Mouse (Mus musculus) left cerebral cortex, postnatal 10 days (tissue): ENCODE measurements around the gene Pitpnm2. TPM values are rescaled to one million over a fixed set of nuclear protein-coding genes. Genes with fewer than 3 reads are reported as not detected.

ENCODE experiments used
- DNase-seq, 2 experiments: peaks; one replicate each; pipeline ENCODE4 v3.0.0; 2021 to 2022; ENCODE audit warnings: low spot score in 2 of 2, mixed read lengths in 1 of 2; ENCODE audit errors: extremely low spot score in 1 of 2
- intact Hi-C: fragments of 180-260 bp; cut with DNase I; formaldehyde crosslinking; loops from one replicate; pipeline ENCODE4 v1.15.1; 2025
- total RNA-seq, 2 experiments: library from RNA; stranded (reverse); gene quantifications; 2 replicates each; pipeline ENCODE4 v1.2.3; 2021

The Pitpnm2 gene
- total RNA-seq, 2 experiments from 2014 or later = 149 to 170 TPM

DNA sequence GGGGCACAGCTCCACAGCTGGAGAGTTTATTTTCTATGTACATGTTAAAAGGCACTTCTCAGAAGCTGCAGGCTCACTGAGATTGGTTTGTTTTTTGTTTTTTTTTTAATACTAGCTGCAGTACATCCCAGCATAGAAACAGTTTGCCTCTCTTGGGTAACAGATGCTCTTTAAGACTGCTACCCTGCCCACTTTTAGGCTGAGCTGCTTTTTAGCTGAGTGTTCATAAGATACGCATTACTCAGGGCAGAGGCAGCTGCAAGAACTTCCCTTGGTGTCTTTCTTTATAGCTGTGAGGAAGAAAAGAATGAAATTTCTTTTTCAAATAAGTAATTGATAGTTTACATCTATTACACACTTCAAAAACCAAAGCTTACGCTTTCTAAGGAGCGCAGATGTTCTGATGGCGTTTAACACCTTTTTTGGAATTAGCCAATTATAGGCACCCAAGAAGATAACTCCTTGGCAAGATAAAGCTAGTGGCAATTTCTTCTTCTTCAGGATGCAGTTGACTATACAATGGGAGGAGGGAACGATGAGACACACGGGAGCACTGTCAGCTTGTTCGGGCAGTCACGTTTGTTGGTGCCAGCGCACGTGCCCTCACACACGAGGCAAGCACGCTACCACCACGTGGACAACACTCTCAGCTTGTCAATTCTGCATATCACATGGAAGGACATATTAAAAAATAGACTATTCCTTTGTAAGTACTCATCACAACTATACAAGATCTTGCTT, 3.2 kb upstream of the Pitpnm2 start:
- intact Hi-C loops = loop anchor here (5.0 kb wide), 1 partner anchor 135 kb away; the partner anchor contains the start of gene Arl6ip4
- DNase-seq = peak in 1 of 2 experiments; percentile 31

DNA sequence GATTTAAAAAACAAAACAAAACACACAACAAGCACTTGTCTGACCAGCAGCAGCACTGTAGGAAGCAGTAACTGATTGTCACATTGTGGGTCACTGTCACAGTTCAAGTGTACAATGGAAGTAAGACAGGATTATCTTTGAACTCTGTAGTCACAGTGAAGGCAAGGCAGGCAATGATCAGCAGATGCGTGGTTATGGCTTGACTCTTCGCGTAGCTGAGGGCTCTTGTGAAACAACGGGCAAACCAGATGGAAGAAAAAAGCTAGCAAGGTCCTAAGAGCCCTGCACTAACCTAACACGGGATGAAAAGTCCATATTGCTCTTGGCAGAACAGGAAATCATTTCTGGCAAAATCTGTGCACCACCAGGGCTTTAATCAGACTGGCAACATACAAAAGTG, 1.5 kb upstream of the Pitpnm2 start:
- intact Hi-C loops = loop anchor here (5.0 kb wide), 1 partner anchor 134 kb away; the partner anchor contains the start of gene Arl6ip4
- no peak for DNase-seq

DNA sequence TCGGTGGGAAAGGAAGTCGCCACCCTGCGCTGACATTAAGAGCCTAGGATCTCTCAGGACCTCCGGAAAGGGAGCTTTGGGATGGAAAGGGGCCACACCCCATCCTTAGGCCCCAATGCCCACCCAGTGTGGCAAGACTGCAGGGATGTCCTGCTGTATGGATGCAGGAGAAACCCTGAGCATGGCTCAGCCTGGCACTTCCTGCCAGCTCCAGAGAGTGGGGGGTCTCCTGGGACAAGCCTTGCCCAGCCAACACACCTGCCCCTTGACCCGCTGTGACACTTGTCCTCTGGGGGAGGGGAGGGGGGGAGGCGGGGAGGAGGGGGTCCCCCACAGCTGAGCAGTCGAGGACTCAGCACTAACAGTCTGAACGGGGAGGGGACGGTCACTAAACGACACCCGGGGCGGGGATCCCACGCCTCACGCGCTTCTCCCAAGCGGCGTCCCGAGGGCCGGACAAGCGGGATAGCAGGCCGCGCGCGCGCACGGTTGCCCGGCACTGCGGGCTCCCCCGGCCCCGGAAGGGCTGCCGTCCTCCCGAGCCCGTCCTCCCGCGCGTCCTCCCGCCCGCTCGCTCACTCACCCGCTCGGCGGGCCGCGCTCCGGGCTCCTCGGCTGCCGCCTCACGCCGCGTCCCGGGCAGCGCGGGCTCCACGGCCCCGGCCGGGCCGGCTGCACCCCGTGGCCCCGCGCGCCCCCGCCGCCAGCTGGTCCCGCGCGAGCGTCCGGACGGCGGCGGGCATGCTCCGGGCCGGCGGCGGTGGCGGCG, 531 bp downstream of the Pitpnm2 start:
- intact Hi-C loops = loop anchor here (2.0 to 5.0 kb wide), 2 partner anchors 62 to 82 kb away; no protein-coding TSS in a partner anchor
- peak in 1 of 2 experiments; percentile 76 for DNase-seq

DNA sequence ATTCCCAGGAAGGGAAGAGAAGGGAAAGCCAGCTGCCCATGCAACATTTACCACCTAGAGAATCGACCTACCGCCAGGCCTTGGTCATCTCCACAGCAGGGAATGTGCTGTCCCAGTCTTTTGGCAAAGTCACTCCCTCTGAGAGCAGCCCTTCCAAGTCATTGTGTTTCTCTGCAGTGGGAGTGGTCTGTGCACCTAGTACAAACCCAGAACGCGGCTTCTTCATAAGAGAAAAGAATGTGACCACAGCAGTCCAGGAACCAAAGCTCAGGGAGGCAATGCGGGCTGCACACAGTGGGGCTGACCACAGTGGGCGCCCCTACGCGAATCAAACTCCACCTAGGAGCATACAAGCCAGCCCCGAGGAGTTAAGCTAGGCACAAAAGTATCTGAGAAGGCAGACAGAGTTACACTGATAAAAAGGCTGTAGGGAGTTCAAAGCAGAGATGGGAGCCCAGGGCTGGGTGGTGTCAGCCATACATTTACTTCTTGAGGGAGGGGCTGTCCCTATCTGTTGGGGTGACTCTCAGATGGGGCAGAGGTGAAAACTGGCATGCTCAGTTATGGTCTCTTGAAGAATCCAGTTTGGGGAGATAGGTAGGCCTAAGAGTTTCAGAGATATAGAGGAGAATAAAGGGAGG, 1.5 kb downstream of the Pitpnm2 start:
- peak in 1 of 2 experiments; percentile 19 for DNase-seq
- intact Hi-C loops = loop anchor here (2.0 to 5.0 kb wide), 2 partner anchors 61 to 81 kb away; no protein-coding TSS in a partner anchor

DNA sequence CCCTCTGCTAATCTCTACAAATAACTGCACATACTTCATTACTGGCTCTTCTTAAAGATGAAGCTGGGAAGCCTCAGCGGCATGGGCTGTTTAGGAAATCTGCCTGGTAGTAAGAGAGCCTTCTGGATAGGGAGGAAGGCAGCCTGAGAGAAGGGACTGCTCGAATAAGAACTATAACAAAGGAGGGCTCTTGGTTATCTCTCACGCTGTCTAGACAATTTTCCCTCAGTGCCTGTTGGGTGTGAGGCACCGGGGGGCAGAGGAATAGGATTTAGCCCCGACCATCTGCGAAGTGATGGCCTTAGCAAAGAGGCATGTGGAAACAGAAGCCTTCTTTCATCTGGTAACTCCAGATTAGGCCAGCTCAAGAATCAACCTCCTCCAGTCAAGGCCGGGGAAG, 2.3 kb downstream of the Pitpnm2 start:
- intact Hi-C loops = loop anchor here (5.0 kb wide), 1 partner anchor 80 kb away; no protein-coding TSS in a partner anchor
- DNase-seq = no peak

DNA sequence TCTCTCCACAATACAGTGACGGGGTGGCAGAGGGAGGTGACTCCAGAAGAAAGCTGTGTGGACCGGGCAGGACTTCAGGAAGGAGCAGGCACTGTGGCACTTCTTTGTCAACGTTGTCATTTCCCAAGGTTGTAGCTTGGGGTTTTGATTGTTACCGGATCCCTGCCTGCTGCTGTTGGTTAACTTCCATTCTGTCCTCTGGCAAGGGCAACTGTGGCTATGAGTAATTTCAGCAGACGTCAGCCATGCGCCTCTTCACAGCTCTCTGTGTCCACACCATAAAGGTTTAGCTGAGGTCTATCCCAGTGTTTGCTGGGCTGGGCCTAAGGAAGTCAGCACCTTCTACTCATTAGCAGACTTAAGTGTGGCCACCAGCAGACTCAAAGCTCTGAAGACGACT, 4.7 kb downstream of the Pitpnm2 start:
- intact Hi-C loops = loop anchor here (5.0 kb wide), 1 partner anchor 78 kb away; no protein-coding TSS in a partner anchor
- no peak for DNase-seq

DNA sequence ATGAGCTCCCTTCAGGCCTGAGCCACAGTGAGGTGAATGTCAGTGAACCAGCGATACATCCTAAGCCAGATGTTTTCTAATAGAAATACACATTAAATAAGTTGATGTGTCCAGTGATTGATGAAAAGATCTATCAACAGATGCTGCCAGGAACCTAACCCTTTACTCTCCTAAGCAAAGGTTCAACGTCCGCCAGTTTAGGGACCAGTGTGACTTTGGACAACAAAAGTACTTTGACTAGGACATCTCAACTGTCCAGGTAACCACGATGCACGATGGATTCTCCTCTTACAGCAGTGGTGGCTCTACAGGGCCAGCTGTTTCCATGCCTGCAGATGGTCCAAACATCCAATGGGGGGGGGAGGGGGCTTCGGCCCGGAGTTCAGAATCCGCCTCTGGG, 5.1 kb downstream of the Pitpnm2 start:
- intact Hi-C loops = no loop called here
- DNase-seq = no peak

DNA sequence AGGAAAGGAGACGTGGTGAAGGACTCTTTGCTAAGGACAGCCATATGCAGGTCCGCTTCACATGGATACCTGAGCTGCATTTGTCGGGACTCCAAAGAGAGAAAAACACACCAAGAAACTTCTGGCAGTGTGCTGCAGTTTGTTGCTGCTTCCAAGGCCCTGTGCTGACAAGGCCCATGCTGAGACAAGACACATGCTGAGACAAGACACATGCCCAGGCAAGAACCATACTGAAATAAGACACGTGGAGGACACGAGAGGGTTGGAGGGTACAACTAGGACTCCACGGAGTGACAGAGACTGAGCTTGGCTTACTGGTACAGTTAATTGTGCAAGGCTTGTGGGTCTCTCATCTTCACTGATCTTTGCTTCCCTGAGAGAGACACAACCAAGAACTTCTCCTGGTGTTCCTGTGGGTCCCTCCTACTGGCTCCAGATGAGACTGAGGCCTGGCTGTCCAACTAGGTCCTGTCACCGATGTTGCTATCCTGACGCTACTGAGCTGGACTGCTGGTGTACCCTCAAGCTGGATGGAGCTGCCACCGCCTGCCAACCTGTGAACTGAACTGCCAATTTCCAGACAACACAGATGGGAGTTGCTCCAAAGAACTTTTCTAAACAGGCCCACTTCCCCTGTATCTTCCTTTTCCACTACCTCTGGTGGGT, 6.2 kb downstream of the Pitpnm2 start:
- no peak for DNase-seq
- intact Hi-C loops = no loop called here

DNA sequence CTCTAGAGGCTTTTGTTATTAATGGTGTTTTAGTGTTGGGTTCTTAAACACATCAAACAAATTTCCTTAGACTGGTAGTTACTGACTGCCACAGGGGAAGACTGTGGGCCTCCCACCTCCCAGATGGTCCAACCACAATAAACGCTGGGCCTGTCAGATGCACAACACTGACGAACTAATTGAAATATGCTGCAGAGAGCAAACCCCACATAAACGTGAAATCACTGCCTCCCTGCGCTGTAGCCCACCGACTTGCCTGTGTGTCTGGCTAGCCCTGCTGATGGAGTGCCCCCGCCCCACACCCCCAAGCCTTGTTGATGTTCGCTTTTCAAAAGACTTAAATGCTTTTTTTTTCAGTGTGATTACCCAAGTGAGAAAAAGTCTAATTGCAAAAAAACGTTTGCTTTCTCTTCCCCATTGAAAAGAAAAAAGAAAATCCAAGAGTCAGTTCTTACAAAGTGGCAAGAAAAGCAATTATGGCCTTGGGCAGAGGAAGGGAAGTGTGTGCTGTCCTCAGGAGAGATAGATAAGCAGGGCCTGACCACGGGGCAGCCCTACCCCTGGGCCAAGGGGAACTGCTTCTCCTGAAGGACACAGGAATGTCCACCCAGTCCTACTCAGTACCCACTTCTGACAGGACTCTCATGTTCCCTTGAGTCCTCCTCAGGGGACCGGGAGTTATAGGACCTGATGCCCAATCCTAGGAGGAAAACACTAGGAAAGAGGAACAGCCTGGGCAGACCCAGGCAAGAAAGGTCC, 7.7 kb downstream of the Pitpnm2 start:
- intact Hi-C loops = no loop called here
- DNase-seq = no peak

DNA sequence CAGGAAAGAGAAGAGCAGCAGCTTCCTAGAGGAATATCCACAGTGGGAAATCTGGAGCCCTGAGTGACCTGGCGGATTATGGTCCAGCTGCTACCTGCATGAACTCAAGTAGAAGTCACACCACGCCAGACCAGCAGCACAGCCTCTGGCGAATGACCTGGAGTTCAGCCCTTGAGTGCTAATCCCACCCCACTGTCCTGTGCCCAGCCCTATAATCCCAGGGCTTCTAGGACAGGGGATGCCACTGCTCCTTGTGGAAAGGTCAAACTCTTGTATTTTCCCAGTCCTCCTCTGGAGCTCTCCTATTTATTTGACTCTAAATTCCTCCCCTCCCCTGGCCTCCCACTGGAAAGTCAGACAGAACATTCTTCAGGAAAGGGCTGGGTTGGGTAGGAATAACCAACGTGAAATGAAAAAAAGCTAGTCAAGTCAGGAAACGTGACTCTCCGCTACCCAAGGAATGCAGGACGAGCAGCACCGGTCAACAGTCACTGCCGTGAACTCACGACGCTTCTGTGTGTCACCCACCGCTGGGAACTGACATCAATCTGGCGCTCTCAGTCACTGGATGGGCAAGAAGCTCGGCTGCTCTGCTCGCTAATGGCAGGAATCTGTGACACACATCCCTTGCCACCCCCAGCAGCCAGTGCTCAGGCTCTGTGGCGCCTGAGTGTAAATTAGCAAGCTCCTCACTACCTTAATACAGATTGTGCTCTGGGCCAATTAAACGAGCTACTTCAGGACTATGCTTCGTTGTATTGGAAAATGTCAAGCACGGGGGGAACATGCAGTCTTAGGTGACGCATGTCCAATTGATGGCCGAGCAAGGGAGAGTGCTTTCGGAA, 8.5 kb downstream of the Pitpnm2 start:
- intact Hi-C loops = no loop called here
- no peak for DNase-seq

DNA sequence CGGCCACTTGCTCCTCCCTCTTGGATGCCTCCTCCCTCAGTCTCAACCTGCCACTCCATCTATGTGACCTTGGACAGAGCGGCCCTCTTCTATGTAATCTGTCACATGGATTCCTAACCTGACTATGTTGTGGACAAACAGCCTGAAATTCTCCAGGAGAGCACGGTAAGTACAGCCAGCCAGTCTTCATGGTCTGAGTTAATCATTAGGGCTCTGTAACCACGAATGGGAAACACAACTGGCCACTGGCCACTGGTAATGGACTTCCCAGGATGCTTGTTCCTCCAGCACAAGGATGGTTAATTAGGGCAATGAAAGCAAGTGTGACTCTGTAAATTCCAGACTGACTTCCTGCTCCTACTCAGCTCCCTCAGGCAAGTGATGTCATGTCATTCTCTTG, 13.4 kb downstream of the Pitpnm2 start:
- intact Hi-C loops = no loop called here

DNA sequence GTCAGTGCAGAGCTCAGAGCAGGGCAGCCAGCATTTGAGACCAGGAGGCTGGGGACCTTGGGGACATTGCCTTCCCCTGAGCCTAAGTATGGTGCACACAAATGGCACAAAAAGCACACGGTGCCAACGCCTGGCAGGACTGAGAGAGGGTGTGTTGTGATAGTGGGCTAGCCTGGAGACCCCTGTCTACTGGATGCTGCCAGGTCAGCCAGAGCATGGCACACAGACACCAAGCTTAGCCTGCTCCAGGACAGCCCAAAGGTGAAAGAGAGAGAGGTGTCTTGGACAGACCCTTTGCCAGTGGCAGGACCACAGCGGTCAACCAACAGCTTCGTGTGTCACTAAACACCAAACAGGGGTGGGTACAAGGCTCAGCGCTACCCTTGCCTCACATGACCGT, 14.8 kb downstream of the Pitpnm2 start:
- no peak for DNase-seq
- intact Hi-C loops = no loop called here

More for the DNA sequence above, 13.4 kb downstream of the Pitpnm2 start:
- DNase-seq = no peak

DNA sequence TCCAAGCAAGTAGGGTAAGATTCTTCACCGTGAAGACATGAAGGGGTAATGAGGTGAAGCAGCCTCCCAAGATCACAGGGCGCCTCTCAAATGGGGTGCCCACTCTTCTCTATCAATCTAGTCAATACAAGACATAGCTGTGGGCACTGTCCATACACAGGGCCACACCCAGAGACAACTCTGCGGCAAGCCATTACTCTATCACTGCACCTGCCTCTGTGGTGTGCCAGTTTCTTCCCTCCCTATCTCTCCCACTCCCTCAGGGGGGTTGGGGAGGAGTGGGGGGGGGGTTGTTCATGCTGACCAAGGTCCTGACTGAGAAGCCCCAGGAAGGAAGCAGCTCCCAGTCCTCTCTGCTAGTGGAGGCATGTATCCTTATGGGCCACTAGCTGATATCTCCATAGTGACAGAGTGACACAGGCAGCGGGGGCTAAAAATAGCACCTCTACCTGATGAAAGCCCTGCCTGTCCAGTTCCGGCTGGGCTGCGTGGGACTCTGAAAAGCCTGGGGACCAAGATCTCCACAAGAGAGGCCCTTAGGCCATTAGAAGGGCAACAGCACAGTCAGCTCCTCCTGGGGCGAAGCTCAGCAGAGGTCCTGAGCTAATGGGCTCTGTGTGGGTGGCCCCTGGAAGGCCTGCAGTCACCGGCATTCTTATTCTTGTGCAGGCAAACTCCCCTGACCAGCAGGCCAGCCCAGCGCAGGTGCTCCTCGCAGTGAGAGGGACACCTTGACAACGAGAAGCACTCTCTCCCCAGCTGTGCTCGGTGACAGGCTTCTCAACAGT, 15.5 kb downstream of the Pitpnm2 start:
- intact Hi-C loops = no loop called here
- no peak for DNase-seq

DNA sequence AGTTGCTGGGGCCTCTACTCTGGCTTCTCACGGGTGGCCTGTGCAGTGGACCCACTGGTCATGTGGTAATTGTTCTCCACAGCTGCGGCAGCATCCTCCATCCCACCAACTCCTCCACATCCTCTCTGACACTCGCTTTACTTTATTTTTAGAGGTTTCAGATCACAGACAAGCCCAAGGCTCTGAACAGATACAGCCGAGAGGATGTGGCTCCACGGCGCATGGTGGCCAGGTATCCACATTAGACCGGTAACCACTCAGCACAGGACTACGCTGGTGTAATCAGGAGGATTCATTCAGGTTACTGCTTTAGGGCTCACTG, 16.5 kb downstream of the Pitpnm2 start:
- no peak for DNase-seq
- intact Hi-C loops = no loop called here

DNA sequence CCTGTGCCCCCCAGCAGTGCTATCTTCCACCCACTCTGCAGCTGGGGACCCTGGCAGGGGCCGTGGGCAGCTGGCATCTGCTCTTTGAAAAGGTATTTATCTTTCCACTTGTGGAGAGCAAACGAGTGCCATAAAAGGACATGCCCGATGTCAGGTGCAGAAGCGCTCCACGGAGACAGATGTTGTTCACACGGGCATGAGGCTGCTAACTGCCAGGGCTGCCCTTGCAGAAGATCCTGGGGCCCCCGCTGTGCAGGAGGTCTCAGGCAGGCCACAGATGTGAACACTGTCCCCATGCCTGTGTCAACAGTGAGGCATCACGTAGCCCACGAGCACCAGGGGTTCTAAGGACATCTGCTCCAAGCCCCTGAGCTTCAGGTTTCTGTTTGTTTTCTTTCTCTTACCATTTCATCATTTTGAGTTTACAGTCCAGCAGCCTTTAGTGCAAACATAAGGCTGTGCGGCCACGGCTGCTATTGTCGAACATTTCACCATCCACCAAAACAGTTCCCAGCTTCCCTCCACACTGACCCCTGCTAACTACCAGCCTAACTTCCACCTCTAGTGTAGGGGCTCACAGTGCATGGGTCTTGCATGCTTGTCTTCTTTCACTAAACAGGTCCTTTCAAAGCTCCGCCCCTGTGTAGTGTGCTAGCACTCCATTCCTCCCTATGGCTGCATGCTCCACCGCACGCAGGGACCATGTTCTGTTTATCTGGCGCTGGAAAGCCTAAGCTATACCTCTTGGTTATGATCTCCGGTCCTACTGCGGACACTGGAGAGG, 17.0 kb downstream of the Pitpnm2 start:
- no peak for DNase-seq

DNA sequence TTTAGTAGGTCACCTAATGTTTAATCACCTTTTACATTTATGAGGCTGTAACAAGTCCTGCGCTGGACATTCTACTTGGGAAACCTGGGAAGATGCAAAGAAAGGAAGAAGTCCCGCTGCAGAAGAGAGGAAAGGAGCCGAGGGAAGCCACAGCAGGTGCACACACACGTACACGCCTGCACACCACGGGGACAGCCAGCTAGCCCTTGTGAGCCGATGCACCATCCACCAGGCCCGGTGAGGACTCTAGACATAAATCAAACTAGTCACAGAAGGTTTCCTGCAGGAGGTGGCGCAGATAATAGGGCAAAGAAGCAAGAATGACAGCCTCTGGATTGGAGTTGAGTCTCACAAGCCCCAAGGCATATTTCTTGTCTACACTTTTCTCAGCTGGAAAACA, 19.1 kb downstream of the Pitpnm2 start:
- intact Hi-C loops = no loop called here
- no peak for DNase-seq

More for the DNA sequence above, 17.0 kb downstream of the Pitpnm2 start:
- intact Hi-C loops = no loop called here
